Mouse (Mus musculus): ENCODE data around the gene Rnf183.
A peak's percentile ranks its signal among the peaks of the same experiment; 100 is the strongest.
"Not testable (repeated sequence)": the region's sequence is repeated elsewhere in the genome, so short reads cannot be mapped to it uniquely, and the experiment has no call there.

Gene Rnf183

DNA sequence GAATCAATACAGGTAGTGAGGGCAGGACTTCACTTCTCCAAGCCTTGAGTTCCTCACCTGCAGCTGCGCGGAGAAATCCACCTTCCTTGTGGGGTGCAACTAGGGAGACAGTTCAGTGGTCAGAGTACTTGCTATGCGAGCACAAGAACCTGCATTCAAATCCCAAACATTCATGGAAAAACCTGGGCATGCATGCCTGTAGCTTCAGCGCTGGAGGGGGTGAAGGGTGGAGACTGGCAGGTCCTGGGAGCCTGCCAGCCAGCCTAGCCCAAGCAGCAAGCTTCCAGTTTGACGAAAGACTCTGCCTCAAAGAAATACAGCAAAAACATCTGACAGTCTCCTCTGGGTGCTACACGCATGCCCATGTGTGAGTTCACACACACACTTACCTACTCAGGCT lies at the start of gene Rnf183:
TSS of gene Rnf183 (minus strand) at position 172 of the 400 bp plus-strand sequence.
- no peak for DNase-seq (ENCODE audit: low spot score)

DNA sequence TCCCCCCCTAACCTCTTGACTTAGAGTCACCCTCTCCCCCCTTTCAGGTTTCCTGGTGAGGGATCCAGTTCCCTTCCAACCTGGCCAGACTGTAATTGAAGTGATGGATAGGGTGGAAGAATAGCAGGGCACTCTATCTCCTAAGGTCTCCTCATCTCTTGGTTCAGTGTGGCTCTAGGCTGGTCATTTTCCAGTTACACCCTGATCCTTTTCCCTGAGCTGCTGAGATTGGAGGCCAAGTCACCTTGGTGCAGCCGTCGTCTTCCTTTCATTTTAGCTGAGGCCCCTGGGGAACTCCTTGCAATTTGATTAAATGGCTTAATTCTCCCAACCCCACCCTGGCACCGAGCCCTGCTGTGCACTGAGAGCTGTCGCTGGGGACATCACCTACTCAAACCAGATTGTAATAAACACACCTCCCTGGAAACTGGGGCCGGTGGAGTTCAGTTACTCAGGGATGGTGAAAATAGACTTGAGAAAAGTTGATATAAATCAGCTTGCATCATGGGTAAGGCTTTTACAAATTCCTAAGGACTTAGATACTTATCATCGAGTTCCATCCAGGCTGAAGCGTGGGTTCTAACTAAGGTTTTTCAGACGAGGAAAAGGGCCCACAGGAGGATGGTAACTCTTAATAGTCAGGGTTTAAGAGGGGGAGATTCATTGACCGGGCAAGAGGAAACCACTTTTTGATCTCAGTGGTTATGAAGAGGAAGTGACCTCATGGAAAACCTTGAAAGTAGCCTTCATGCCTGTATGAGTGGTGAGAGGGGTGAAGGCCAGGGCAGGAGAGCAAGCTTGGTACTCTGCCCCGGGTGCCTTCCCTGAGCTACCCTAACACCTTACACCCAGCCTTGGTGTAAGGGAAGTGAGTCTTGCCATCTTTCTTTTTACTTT lies 45.9 kb upstream of the Rnf183 start:
- DNase-seq (ENCODE audit: low spot score) = no peak

DNA sequence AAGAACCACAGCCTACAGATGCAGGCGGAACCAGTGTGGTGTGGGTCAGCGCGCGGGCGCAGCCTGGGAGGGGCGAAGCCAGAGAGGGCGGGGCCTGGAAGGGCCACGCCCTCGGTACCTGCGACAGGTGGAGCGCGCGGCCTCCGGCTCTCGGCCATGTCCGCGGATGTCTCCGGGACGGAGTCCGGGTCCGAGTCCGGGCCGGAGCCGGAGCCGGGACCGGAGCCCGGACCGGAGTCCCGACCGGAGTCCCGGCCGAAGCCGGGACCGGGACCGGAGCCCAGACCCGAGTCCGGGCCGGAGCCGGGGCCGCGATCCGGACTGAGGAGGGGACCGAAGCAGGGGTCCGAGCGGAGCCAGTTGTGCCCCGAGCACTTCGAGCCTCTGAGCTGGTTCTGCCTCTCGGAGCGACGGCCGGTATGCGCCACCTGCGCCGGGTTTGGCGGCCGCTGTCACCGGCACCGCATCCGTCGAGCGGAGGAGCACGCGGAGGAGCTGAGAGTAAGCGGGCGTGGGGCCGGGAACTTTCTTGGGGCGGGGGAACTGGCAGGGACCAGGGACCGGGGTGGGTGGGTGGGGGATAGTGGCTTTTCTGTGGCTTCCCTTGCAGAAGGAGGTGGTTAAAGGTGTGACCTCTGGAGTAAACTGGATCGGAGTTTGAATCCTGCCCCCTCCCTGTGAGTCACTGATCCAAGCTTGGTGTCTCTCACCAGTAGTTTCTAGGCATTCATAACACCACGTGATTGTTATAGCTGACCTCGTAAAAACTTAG lies 45.1 kb upstream of the Rnf183 start, which contains the start of gene Bspry:
TSS of gene Bspry (plus strand) at position 117 of the 772 bp plus-strand sequence.
- DNase-seq (ENCODE audit: low spot score) = no peak

DNA sequence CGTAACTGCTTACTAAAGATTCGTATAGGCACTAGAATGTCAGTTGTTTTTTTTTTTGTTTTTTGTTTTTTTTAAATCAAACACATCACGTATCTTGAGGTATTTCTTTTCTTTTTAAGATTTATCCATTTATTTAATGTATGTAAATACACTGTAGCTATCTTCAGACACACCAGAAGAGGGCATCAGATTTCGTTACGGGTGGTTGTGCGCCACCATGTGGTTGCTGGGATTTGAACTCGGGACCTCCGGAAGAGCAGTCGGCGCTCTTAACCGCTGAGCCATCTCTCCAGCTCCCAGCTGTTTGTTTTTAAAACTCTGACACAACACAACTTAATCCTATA lies 44.5 kb upstream of the Rnf183 start:
- DNase-seq (ENCODE audit: low spot score) = not testable (repeated sequence)

DNA sequence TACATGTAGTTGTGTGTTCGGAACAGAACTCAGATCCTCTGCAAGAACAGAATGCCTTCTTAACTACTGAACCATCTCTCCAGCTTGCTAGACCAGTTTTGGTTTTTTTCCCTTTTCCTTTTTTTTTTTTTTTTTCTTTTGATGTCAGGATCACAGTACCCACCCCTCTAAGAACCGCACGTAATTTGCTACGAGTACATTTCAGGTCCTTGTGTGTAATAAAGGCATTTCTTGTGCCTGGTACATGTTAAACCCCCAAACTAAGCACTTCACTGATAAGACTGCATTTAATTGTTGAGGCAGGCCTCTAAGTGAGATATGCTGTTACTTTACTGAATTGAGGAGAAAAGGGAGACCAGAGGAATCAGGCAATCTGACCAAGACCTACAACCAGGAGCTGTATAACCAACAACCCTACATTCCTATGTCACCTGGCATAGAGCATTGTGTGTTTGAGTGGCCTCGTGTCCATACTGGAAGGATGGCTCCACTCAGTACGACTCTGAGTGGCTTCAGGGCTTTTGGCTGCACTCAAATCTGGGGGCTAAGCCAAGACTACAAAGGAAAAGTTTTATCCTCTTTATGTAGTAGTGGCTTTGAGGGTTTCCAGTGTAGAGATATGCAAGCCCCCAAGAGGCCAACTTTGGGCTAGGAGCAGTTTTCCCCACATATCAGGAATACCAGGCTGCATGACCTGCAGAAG lies 42.6 kb upstream of the Rnf183 start:
- no peak for DNase-seq (ENCODE audit: low spot score)

DNA sequence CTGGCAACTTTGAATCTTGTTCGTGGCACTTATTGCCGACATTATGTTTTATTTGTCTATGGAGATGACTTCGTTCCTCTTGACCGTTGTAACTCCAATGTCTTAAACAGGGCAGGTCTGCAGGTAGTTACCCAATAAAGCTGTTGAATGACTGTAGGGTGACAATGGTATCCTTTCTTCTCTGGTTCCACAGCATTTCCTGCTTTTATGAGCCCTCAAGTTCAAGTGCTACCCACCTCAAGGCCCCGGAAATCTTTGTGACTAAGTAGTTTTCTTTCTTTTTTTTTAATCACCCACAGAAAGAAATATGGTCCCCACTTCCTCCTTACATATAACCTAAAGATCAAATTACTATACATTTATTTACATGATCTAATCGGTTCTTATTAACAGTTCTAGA lies 40.7 kb upstream of the Rnf183 start:
- no peak for DNase-seq (ENCODE audit: low spot score)

DNA sequence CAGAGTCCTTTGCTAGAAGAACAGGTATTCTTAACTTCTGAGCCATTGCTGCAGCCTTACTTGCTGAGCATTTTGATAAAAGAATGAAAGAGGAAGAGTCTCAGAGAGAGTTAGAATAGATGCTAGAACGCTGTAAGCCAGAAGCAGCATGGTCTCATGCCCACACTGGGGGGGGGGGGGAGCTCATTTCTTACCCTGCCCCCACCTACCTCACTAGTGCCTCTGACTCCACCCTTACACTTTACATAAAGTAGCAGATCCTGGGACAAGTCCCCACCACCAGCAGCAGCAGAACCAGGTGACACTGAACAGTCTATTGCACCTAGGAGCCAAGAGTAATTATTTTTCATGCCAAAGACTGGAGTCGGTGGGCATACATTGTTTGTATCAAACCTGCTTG lies 40.1 kb upstream of the Rnf183 start:
- no peak for DNase-seq (ENCODE audit: low spot score)

DNA sequence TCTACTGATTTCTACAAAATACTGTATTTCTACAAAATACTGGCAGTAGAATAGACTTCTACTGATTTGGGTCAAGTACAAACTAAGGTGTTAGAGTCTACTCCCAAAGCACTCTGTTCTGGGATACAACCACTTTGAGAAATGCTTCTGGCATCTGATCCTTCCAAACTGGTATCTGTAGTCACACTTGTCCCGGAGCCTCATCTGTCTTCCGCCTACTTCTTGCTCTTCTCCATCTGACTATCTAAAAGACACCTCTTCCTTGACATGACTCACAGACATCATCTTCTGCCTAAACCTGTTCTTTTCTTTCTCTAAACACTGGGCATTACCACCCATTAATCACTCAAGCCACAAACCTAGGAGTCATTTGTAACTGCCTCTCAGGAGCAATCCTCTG lies 37.0 kb upstream of the Rnf183 start:
- no peak for DNase-seq (ENCODE audit: low spot score)

DNA sequence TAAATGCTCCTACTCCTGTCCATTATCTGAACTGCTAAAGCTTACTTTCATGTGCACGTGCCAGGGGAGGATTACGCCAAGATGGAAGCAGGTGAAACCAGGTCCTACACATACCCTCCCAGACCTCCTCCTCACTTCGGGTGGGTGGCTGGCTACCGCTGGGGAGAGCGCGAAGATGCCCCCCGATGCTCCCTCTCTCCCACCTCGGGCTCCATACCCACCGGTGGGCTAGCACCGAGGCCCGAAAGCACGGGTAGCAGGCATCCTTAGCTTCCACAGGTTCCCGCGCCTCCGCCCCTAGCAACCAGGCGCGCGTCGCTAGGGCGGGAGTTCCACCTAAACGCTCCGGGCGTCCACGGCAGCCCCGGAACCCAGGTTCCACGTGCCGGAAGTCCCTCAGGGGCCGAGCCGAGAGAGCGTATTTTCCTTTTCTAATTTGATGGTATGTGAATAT lies 35.6 kb upstream of the Rnf183 start, which contains the start of gene Wdr31:
TSS of gene Wdr31 (minus strand) at position 299 of the 454 bp plus-strand sequence.
- peak; percentile 60 for DNase-seq (ENCODE audit: low spot score)

DNA sequence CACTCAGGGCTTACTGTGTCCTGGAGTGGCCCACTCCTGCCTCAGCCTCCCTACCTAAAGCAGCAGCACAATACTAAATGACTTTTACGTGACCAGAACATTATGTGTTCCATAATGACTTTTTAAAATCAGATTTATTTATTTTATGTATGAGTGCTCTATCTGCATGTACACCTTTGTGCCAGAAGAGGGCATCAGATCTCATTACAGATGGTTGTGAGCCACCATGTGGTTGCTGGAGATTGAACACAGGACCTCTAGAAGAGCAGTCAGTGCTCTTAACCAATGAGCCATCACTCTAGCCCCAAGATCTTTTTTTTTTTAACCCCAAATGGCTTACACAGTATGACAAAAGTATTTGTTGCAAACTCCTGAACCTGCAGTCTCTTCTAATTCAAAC lies 33.1 kb upstream of the Rnf183 start:
- no peak for DNase-seq (ENCODE audit: low spot score)

DNA sequence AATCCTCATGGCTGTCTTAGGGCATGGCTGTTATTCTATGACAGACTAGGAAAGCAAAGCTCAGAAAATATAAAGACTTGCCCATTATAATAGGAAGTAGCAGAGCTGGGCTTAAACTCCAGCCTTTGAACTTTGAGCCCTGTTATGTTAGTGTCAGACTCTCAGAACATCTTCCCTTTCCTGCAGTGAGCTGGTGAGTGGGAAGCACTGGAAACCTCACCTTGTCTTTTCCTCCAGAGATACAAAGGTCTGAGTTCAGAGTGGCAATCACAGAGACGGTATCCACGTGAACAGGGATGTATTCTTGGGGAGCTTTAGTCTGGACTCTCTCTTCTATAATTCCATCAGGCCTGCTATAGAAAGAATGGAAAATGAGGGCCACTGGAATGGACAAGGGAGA lies 28.1 kb upstream of the Rnf183 start:
- DNase-seq (ENCODE audit: low spot score) = no peak

DNA sequence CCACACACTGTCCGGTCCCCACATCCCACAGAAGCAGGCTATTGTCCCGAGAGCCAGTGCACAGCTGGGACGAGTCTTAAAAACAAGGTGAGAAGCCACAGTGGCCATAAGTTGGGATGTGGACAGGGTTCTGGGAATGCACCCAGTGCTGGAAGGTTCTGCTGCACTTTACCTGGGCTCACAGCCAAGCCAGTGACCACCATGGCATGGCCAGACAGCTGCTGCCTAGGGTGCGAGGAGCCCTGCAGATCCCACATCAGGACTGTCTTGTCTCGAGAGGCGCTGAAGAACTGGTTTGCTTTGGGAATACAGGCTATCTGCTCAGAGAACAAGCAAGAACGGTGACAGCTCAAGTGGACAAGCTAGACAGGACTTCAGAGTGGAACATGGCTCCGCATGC lies 25.3 kb upstream of the Rnf183 start:
- DNase-seq (ENCODE audit: low spot score) = peak; percentile 6

DNA sequence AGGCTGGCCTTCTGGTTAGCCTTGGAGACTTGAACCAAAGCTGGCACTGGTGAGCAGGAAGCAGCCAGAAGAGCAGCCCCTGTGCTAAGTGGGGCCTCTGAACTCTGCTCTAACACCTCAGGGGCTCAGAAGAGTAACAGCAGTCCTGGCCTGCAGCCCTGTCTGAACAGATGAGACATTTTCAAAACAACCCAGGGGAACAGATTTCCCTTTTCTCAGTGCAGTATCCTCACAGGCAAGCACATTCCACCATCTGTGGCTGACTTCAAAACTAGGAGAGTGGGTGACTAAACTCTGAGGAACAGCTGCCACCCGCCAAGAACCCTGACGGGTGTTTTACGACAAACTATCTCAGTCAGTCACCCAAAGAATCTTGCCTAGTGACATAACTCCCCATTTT lies 24.0 kb upstream of the Rnf183 start:
- no peak for DNase-seq (ENCODE audit: low spot score)

DNA sequence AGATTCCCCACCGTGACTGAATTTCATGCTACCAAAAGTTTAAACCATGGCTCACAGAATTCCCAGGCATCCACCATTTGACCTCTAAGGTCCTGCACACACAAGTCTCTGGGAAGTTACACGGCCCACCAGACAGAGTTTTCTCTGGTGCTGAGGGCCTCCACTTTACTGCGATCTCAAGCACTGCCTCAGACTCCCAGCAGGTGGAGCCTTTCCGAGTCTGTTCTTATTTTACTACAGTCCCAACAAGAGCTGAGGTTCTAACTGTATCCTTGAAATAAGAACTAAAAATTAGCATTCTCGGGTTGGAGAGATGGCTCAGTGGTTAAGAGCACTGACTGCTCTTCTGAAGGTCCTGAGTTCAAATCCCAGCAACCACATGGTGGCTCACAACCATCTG lies 19.9 kb upstream of the Rnf183 start:
- peak; percentile 31 for DNase-seq (ENCODE audit: low spot score)

DNA sequence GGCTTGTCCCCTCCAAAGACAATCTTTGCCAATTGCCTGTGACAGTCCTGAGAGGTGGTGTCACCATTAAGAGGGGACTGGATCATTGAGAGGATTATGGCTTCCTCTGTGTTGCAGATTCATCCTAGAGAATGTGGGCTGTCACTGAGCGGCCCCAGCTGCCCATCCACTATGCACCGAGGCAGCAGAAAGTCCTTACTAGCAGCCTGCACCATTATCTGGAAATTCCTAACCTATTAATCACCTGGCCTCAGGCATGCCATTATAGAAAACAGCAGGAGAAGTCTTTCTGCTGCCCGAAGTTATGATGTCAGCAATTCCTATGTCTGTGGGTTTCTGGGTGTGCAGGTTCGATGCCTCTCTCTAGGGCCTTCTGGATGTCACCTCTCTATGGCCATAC lies 5.9 kb upstream of the Rnf183 start:
- no peak for DNase-seq (ENCODE audit: low spot score)

DNA sequence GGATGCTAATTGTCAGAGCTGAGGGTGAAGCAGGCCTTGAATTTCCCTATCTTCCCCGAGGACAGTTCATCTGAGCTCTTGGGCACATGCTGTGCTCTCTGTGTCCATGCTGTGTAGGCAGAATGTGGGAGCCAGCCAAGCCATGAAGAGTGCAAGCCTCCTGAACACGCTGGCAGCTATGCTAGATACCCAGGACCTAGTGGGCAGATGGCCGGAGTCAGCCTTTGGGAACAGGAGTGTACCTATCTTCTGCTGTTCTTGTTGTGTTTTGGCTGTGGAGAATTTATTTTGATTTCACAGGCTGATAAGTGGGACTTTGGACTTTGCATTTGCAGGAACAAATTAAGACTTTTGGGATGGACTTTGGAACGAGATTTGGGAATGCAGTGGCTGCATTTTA lies 5.5 kb upstream of the Rnf183 start:
- peak; percentile 46 for DNase-seq (ENCODE audit: low spot score)

DNA sequence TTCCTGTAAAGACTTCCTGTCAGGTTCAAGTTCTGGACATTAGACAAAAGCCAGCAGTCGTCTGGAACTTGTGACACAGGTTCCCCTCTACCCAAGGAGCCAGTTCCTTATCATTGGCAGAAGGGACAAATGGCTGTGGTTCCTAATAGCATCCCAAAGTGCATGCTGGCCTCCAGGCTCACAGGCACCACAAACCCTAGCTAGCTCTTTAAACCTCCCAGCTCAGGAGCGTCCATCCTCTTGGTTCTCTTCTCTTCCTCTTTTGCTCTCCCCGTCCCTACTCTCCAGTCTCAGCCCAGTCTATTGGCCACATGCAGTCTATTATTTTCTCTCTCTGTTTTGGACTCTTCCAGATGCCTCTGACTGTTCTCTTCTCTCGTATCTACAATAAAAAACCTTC lies 4.7 kb upstream of the Rnf183 start:
- no peak for DNase-seq (ENCODE audit: low spot score)

DNA sequence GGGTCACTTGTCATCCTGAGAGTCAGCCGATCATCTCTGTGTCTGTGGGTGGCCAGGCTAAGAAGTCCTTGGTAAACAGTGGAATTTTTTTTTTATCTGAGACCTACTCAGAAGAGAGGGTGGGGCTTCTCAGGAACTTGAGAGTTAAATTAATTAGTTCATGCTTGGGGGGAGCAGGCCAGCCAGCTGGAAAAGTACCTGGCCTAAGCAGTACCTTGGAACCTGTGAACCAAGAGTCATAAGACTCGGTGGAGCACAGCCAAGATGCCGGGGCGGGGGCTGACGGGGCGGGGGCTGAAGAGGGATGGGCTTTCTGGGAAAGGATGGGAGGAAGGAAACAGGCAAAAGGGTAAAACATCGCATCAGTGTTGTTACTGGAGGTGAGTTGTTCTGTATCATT lies 2.8 kb upstream of the Rnf183 start:
- no peak for DNase-seq (ENCODE audit: low spot score)

DNA sequence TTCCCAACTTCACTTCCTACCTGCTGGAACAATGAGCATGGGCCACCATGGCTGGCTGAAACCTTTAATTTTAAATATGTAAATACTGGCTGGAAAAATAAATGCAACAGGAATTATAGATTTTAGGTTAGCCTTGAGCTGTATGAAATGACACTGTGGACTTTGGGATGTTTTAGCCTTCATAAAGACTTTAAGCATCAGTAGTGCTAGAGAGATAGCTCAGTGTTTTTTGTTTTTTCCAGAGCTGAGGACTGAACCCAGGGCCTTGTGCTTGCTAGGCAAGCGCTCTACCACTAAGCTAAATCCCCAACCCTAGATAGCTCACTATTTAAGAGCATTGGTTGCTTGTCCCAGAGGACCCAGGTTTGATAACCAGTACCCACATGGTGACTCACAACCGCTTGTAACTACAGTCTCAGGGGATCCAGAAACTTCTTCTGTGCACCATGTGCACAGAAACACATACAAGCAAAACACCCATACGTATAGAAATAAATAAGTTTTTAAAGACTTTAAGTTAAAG lies 2.3 kb upstream of the Rnf183 start:
- DNase-seq (ENCODE audit: low spot score) = no peak

DNA sequence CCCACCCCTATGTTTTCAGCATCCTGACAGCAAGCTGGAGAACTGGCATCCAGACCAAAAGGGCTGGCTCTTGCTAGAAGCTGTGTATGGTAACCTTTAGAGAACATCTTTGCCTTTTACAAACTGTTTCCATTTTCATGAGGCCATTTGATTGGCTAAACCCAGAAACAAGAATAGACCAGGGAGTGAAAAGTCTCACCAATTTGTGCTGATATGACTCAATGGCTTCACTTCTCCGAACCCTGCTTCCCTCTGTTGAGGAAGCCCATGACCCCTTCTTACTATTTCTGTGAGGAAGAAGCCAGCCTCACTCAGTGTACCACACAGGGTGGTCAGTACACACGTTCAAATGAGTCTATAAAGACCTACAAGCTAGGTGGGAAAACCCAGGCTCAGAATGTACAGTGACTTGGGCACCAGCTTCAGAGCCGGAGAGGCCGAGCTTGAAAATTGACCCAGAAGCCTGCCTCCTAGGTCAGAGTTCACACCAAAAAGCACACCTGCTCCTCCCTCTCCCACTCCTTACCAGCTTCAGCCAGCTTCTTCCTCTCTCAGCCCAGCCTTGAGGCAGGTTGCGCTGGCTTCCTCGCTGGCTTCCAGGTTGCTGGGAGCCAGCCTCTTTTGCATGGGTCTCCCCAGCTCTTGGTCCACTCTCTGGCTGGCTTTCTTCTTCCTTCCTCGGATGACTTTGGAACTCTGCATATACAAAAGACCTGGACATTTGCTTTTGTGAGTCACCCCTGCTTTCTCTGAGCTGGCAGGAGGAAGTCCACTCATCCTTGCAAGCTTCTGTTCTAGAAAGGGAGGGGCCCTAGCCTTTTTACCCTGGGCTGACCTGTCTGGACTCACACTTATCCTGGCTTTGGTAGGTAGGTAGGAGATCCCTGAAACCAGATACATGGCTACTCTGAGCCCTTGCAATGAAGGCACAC lies 847 bp downstream of the Rnf183 start:
- DNase-seq (ENCODE audit: low spot score) = no peak

DNA sequence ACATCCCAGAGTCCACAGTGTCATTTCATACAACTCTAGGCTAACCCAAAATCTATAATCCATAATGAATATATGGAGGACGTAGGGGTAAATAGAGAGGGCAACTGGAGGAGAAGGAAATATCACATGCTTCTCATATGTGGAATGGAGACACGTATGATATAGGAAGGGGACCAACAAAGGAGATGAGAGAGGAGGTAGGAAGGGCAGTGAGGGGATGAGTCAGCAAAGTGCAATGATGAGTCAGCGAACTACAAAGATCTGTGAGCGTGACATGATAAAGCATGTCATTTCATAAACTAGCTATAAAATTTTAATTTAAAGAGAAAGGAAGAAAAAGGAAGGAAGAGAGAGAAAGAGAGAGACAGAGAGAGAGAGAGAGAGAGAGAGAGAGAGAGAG lies 3.5 kb downstream of the Rnf183 start:
- DNase-seq (ENCODE audit: low spot score) = no peak

All from adipocyte (in vitro differentiated cells).